Mouse (Mus musculus): ENCODE results near the gene Fam129a.

- TF ChIP-seq CTCF (IDR thresholded peaks at IDR 0.05; ENCODE audit: insufficient read depth, low read depth, low read length) = no peak
- no peak for TF ChIP-seq POLR2A (IDR thresholded peaks at IDR 0.05; ENCODE audit: insufficient read depth, low read depth, low read length)
Observed at GRCm38 (mm10) chr1:151585647-151586046, 14.7 kb downstream of the Fam129a start.

Data from olfactory bulb, adult 2 months (tissue).